Mouse (Mus musculus) lung, embryonic 14.5 days (tissue): ENCODE measurements around the gene Fam53b. TPM values are rescaled to one million over a fixed set of nuclear protein-coding genes. Genes with fewer than 3 reads are reported as not detected.

Source experiments
- ATAC-seq: fragments of 200-750 bp; cut with Nextera tagmentation; 2 replicates; pipeline ENCODE4 v1.8.0; 2017; ENCODE audit warnings: mild to moderate bottlenecking, moderate TSS enrichment, moderate library complexity; ENCODE audit not compliant: insufficient read depth
- DNase-seq: peaks from one replicate; pipeline ENCODE4 v3.0.0-alpha.2; 2015
- H3K27ac ChIP-seq: fragments of 300-500 bp; sonication (generic); 2 replicates; pipeline ENCODE4 v1.5.1; 2014; ENCODE audit warnings: low read depth, mild to moderate bottlenecking, moderate library complexity
- H3K27me3 ChIP-seq: fragments of 300-500 bp; sonication (generic); 2 replicates; pipeline ENCODE4 v1.6.1; 2014; ENCODE audit warnings: low read length, control low read depth; ENCODE audit not compliant: insufficient read depth
- H3K36me3 ChIP-seq: fragments of 300-500 bp; sonication (generic); 2 replicates; pipeline ENCODE4 v1.6.1; 2014; ENCODE audit warnings: control low read depth; ENCODE audit not compliant: insufficient read depth
- H3K4me1 ChIP-seq: fragments of 300-500 bp; sonication (generic); 2 replicates; pipeline ENCODE4 v1.6.1; 2014; ENCODE audit warnings: antibody characterized with exemption, control low read depth; ENCODE audit not compliant: insufficient read depth
- H3K4me2 ChIP-seq: fragments of 300-500 bp; sonication (generic); 2 replicates; pipeline ENCODE4 v1.6.1; 2014; ENCODE audit warnings: mild to moderate bottlenecking
- H3K4me3 ChIP-seq: fragments of 300-500 bp; sonication (generic); 2 replicates; pipeline ENCODE4 v1.5.1; 2014; ENCODE audit warnings: low read depth, low read length
- H3K9ac ChIP-seq: fragments of 300-500 bp; sonication (generic); 2 replicates; pipeline ENCODE4 v1.6.1; 2014
- H3K9me3 ChIP-seq: fragments of 300-500 bp; sonication (generic); 2 replicates; pipeline ENCODE4 v1.6.1; 2016; ENCODE audit warnings: low read depth, low read length, control low read depth
- CTCF ChIP-seq: IDR thresholded peaks from 2 replicates; pipeline ENCODE4 v1.5.1; 2016; ENCODE audit warnings: antibody characterized with exemption, low read depth
- WGBS: fragments of 180-500 bp; shearing (Covaris S2); extraction: QIAGEN DNeasy Blood & Tissue Kit; methylation state at CpG from one replicate; pipeline ENCODE4 v1.1.7; 2014; 5-methylcytosine and 5-hydroxymethylcytosine counted together
- polyA plus RNA-seq: library from polyadenylated mRNA; unstranded; fragments of >200 nt; fragmentation: Nextera tagmentation; extraction: Ambion mirVana; gene quantifications from 2 replicates; pipeline ENCODE4 v1.2.1, GENCODE M21; 2014

Fam53b gene
- polyA plus RNA-seq, 1 experiment from 2014 or later = 32.4 TPM

DNA sequence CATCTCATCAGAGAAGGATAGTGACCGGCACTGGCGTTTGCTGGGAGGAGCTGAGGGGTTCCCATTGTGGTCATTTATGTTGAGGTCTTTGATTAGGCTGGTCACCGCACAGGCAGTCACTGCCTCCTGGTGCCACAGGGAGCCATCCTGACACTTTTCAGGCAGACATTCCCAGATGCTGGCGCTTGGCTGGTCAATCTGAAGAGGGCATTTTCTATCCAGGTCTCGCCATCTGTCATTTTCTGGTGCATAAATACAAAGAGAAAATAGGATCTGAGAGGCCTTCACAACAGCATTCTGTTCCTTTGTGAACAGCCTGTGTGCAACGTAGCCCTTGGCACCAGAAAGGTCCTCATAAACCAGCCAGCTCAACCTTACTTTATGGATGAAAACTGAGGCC, 53.8 kb downstream of the Fam53b start:
- DNase-seq = no peak
- H3K36me3 ChIP-seq = peaks cover 29% of the 10 kb centered on the region; the same call in 1 of the 2 replicates
- 94% methylated on average over 6 of the region's 6 CpGs for WGBS

DNA sequence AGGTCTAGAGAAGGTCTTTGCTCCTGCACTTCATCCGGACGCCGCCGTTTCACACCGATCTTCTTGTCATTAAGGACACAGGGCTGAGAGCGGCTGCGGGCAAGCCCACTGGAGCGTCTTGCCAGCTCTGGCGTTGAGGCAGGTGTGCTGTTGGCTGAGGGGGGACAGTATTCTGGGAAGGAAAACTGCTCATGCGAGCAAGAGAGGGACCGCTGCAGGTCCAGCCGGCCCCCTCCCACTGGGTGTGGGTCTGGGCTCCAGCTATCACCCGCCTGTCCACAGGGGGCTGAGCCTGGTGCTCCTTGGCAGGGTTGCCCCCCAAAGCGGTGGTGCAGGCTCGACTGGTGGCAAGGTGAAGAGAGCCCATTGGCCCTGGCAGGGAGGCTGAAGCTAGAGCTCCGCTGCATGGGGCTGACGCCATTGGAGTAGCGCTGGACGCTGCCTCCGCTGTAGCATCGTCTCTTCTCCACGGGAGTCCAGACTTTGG, 54.2 kb downstream of the Fam53b start:
- Histone ChIP-seq H3K4me1 (0 out of 2 replicates have a peak, but pooled peaks cover 1% of the 10 kb centered on the region), H3K27ac (no peak overlapping the region), H3K9ac (no peak overlapping the region), H3K4me3 (no peak overlapping the region), H3K4me2 (no peak overlapping the region), H3K9me3 (no peaks in the 10 kb centered on the region), H3K27me3 (no peaks in the 10 kb centered on the region), H3K36me3 (peaks cover 29% of the 10 kb centered on the region; the same call in 1 of the 2 replicates)
- no peak for TF ChIP-seq CTCF
- whole genome bisulfite sequencing = 93% methylated on average over 22 of the region's 22 CpGs
- no peak for DNase-seq
- no peak for ATAC-seq

More for the DNA sequence above, 53.8 kb downstream of the Fam53b start:
- Histone ChIP-seq H3K4me2 (no peak overlapping the region), H3K4me3 (no peak overlapping the region), H3K4me1 (no peaks in the 10 kb centered on the region), H3K27ac (no peak overlapping the region), H3K9me3 (no peaks in the 10 kb centered on the region), H3K27me3 (no peaks in the 10 kb centered on the region), H3K9ac (no peak overlapping the region)
- no peak for ATAC-seq
- no peak for TF ChIP-seq CTCF

DNA sequence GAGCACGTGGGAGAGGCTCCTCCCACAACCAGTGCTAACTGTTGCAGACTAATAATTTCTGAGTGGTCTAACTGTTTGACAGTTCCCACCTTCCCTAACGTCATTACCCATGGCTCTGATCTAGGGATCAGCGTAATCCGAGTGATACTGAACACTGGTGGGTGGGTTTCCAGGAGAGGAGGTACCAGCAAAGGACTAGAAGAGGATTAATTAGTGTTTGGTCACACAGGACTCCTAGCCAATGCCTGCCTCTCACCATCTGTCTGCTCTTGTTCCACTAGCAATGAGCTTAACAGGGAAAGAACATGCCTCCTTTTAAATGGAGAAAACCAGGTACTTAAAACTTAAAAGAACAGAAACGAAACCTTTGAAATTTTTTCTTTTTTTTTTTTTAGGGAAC, 54.8 kb downstream of the Fam53b start:
- DNase-seq (no peak), ATAC-seq (no peak)
- H3K27me3 ChIP-seq = no peaks in the 10 kb centered on the region
- no peak for TF ChIP-seq CTCF
- peaks cover 29% of the 10 kb centered on the region; the same call in 1 of the 2 replicates for H3K36me3 ChIP-seq
- no peak overlapping the region for H3K27ac ChIP-seq
- H3K4me1 ChIP-seq = peaks cover 5% of the 10 kb centered on the region; the same call in 1 of the 2 replicates
- H3K9me3 ChIP-seq = no peaks in the 10 kb centered on the region
- H3K4me3 ChIP-seq = no peak overlapping the region
- H3K9ac ChIP-seq = no peak overlapping the region
- WGBS = 66% methylated on average over 5 of the region's 5 CpGs
- H3K4me2 ChIP-seq = no peak overlapping the region

GRCm38 (mm10) chr7:132756325-132756724, 57.4 kb downstream of the Fam53b start:
- TF ChIP-seq CTCF = no peak
- Histone ChIP-seq H3K4me1 (peaks cover 5% of the 10 kb centered on the region; the same call in 1 of the 2 replicates), H3K36me3 (peaks cover 31% of the 10 kb centered on the region; the same call in 1 of the 2 replicates), H3K4me2 (no peak overlapping the region), H3K4me3 (no peak overlapping the region), H3K9ac (no peak overlapping the region), H3K9me3 (no peaks in the 10 kb centered on the region), H3K27me3 (no peaks in the 10 kb centered on the region), H3K27ac (no peak overlapping the region)
- WGBS = 86% methylated on average over 5 of the region's 5 CpGs
- no peak for ATAC-seq
- no peak for DNase-seq

- Histone ChIP-seq H3K9ac (no peak overlapping the region), H3K36me3 (peaks cover 24% of the 10 kb centered on the region; the same call in 1 of the 2 replicates), H3K4me3 (no peak overlapping the region), H3K4me1 (peaks cover 5% of the 10 kb centered on the region; the same call in 1 of the 2 replicates), H3K4me2 (no peak overlapping the region), H3K9me3 (no peaks in the 10 kb centered on the region), H3K27me3 (no peaks in the 10 kb centered on the region), H3K27ac (no peak overlapping the region)
- ATAC-seq (no peak), DNase-seq (peak; percentile 68)
- 49% methylated on average over 3 of the region's 3 CpGs for WGBS
- TF ChIP-seq CTCF = no peak
Observed at GRCm38 (mm10) chr7:132754389-132754750, 59.3 kb downstream of the Fam53b start.

GRCm38 (mm10) chr7:132753518-132754388, 59.9 kb downstream of the Fam53b start:
- Histone ChIP-seq H3K4me1 (peaks cover 5% of the 10 kb centered on the region; the same call in 1 of the 2 replicates), H3K9me3 (no peaks in the 10 kb centered on the region), H3K4me2 (no peak overlapping the region), H3K27ac (no peak overlapping the region), H3K36me3 (peaks cover 18% of the 10 kb centered on the region; the same call in 1 of the 2 replicates), H3K9ac (no peak overlapping the region), H3K4me3 (no peak overlapping the region), H3K27me3 (no peaks in the 10 kb centered on the region)
- TF ChIP-seq CTCF = no peak
- ATAC-seq (no peak), DNase-seq (no peak)
- WGBS = 54% methylated on average over 4 of the region's 4 CpGs

- Histone ChIP-seq H3K4me1 (peaks cover 5% of the 10 kb centered on the region; the same call in 1 of the 2 replicates), H3K9ac (no peak overlapping the region), H3K9me3 (no peaks in the 10 kb centered on the region), H3K27me3 (no peaks in the 10 kb centered on the region), H3K36me3 (peaks cover 3% of the 10 kb centered on the region; the same call in 1 of the 2 replicates), H3K4me2 (no peak overlapping the region), H3K4me3 (no peak overlapping the region), H3K27ac (no peak overlapping the region)
- DNase-seq = no peak
- WGBS = 38% methylated on average over 2 of the region's 2 CpGs
- no peak for ATAC-seq
- TF ChIP-seq CTCF = no peak
Observed at GRCm38 (mm10) chr7:132751716-132752115, 62.0 kb downstream of the Fam53b start.
